Mouse (Mus musculus) right cerebral cortex, postnatal 4 days (tissue): ENCODE measurements around the gene Klf2.

Experiments used
- DNase-seq: peaks from one replicate; pipeline ENCODE4 v3.0.0-alpha.2; 2022

The Klf2 gene

GRCm38 (mm10) chr8:72336273-72336672 is 17.4 kb downstream of the Klf2 start:
- no peak for DNase-seq

GRCm38 (mm10) chr8:72337034-72337433 is 18.2 kb downstream of the Klf2 start:
- no peak for DNase-seq

GRCm38 (mm10) chr8:72342556-72343300 is 23.9 kb downstream of the Klf2 start:
- no peak for DNase-seq

GRCm38 (mm10) chr8:72343725-72344124 is 24.9 kb downstream of the Klf2 start:
- DNase-seq: no peak

GRCm38 (mm10) chr8:72347553-72347952 is 28.7 kb downstream of the Klf2 start:
- no peak for DNase-seq

- no peak for DNase-seq
These were observed 29.3 kb downstream of the Klf2 start for GRCm38 (mm10) chr8:72348114-72348513.

GRCm38 (mm10) chr8:72348956-72349355 is 30.1 kb downstream of the Klf2 start:
- DNase-seq: no peak

- DNase-seq: no peak
These were observed 31.0 kb downstream of the Klf2 start for GRCm38 (mm10) chr8:72349838-72350237.

- DNase-seq: no peak
These were observed 31.9 kb downstream of the Klf2 start for GRCm38 (mm10) chr8:72350727-72351126.

- DNase-seq: no peak
These were observed 32.7 kb downstream of the Klf2 start for GRCm38 (mm10) chr8:72351405-72352005.

- DNase-seq: no peak
These were observed 34.3 kb downstream of the Klf2 start for GRCm38 (mm10) chr8:72352951-72353699.

- DNase-seq: no peak
These were observed 34.8 kb downstream of the Klf2 start for GRCm38 (mm10) chr8:72353700-72354045.

GRCm38 (mm10) chr8:72354272-72354671 is 35.4 kb downstream of the Klf2 start:
- no peak for DNase-seq

- no peak for DNase-seq
These were observed 37.8 kb downstream of the Klf2 start for GRCm38 (mm10) chr8:72356593-72356992.

- no peak for DNase-seq
These were observed 41.3 kb downstream of the Klf2 start for GRCm38 (mm10) chr8:72360162-72360561.

- no peak for DNase-seq
These were observed 43.9 kb downstream of the Klf2 start for GRCm38 (mm10) chr8:72362754-72363153.

GRCm38 (mm10) chr8:72363457-72363856 is 44.6 kb downstream of the Klf2 start:
- no peak for DNase-seq

GRCm38 (mm10) chr8:72365016-72365415 is 46.2 kb downstream of the Klf2 start:
- no peak for DNase-seq

- DNase-seq: peak; percentile 70
These were observed 47.0 kb downstream of the Klf2 start for GRCm38 (mm10) chr8:72365826-72366225.

GRCm38 (mm10) chr8:72366435-72366834 is 47.6 kb downstream of the Klf2 start:
- no peak for DNase-seq
